Mouse (Mus musculus): ENCODE measurements around the gene Ccnb3. TPM values are rescaled to one million over a fixed set of nuclear protein-coding genes. Genes with fewer than 3 reads are reported as not detected.

Gene Ccnb3
- not detected in 2 replicates for polyA plus RNA-seq (2014; fragmentation: Nextera tagmentation; extraction: Ambion mirVana)

- Histone ChIP-seq H3K36me3 (ENCODE audit: insufficient read depth) (no peaks in the 10 kb centered on the region), H3K27ac (ENCODE audit: low read depth) (no peak within 1 kb of the TSS), H3K4me1 (ENCODE audit: insufficient read depth) (no peaks in the 10 kb centered on the region), H3K4me3 (ENCODE audit: low read depth, low read length) (no peak within 1 kb of the TSS), H3K4me2 (no peak within 1 kb of the TSS), H3K9me3 (ENCODE audit: low read depth, low read length) (no peaks in the 10 kb centered on the region), H3K27me3 (ENCODE audit: insufficient read depth, low read length) (no peaks in the 10 kb centered on the region), H3K9ac (no peak within 1 kb of the TSS)
- 93% methylated on average over 19 of the region's 19 CpGs for WGBS
- TF ChIP-seq CTCF (IDR thresholded peaks at IDR 0.05; ENCODE audit: low read depth): no peak
- no peak for ATAC-seq (ENCODE audit: insufficient read depth)
- no peak for DNase-seq
These were observed at the start of gene Ccnb3 for GRCm38 (mm10) chrX:7041519-7041918. TSS of gene Ccnb3 (minus strand) at chrX:7041619.

- TF ChIP-seq CTCF (IDR thresholded peaks at IDR 0.05; ENCODE audit: low read depth): no peak
- H3K27me3 ChIP-seq (ENCODE audit: insufficient read depth, low read length): no peaks in the 10 kb centered on the region
- H3K4me1 ChIP-seq (ENCODE audit: insufficient read depth): no peaks in the 10 kb centered on the region
- DNase-seq: no peak
- no peak for ATAC-seq (ENCODE audit: insufficient read depth)
- no peaks in the 10 kb centered on the region for H3K36me3 ChIP-seq (ENCODE audit: insufficient read depth)
- H3K4me2 ChIP-seq: no peak overlapping the region
- H3K9ac ChIP-seq: no peak overlapping the region
- no peak overlapping the region for H3K27ac ChIP-seq (ENCODE audit: low read depth)
- H3K9me3 ChIP-seq (ENCODE audit: low read depth, low read length): no peaks in the 10 kb centered on the region
- H3K4me3 ChIP-seq (ENCODE audit: low read depth, low read length): no peak overlapping the region
These were observed 48.9 kb upstream of the Ccnb3 start for GRCm38 (mm10) chrX:7090323-7090722.

GRCm38 (mm10) chrX:7085878-7086277 is 44.5 kb upstream of the Ccnb3 start:
- Histone ChIP-seq H3K27me3 (ENCODE audit: insufficient read depth, low read length) (no peaks in the 10 kb centered on the region), H3K4me1 (ENCODE audit: insufficient read depth) (no peaks in the 10 kb centered on the region), H3K27ac (ENCODE audit: low read depth) (no peak overlapping the region), H3K4me2 (no peak overlapping the region), H3K4me3 (ENCODE audit: low read depth, low read length) (no peak overlapping the region), H3K9me3 (ENCODE audit: low read depth, low read length) (no peaks in the 10 kb centered on the region), H3K36me3 (ENCODE audit: insufficient read depth) (no peaks in the 10 kb centered on the region), H3K9ac (no peak overlapping the region)
- no peak for DNase-seq
- TF ChIP-seq CTCF (IDR thresholded peaks at IDR 0.05; ENCODE audit: low read depth): no peak
- ATAC-seq (ENCODE audit: insufficient read depth): no peak
- 57% methylated on average over 1 of the region's 1 CpGs for WGBS

GRCm38 (mm10) chrX:7079820-7080429 is 38.5 kb upstream of the Ccnb3 start:
- Histone ChIP-seq H3K27ac (ENCODE audit: low read depth) (no peak overlapping the region), H3K27me3 (ENCODE audit: insufficient read depth, low read length) (no peaks in the 10 kb centered on the region), H3K9me3 (ENCODE audit: low read depth, low read length) (no peaks in the 10 kb centered on the region), H3K4me3 (ENCODE audit: low read depth, low read length) (no peak overlapping the region), H3K36me3 (ENCODE audit: insufficient read depth) (no peaks in the 10 kb centered on the region), H3K4me2 (no peak overlapping the region), H3K9ac (no peak overlapping the region), H3K4me1 (ENCODE audit: insufficient read depth) (no peaks in the 10 kb centered on the region)
- no peak for DNase-seq
- no peak for TF ChIP-seq CTCF (IDR thresholded peaks at IDR 0.05; ENCODE audit: low read depth)
- no peak for ATAC-seq (ENCODE audit: insufficient read depth)
- 64% methylated on average over 6 of the region's 6 CpGs for WGBS

- Histone ChIP-seq H3K4me1 (ENCODE audit: insufficient read depth) (no peaks in the 10 kb centered on the region), H3K36me3 (ENCODE audit: insufficient read depth) (no peaks in the 10 kb centered on the region), H3K27ac (ENCODE audit: low read depth) (no peak overlapping the region), H3K27me3 (ENCODE audit: insufficient read depth, low read length) (no peaks in the 10 kb centered on the region), H3K4me2 (no peak overlapping the region), H3K9me3 (ENCODE audit: low read depth, low read length) (no peaks in the 10 kb centered on the region), H3K9ac (no peak overlapping the region), H3K4me3 (ENCODE audit: low read depth, low read length) (no peak overlapping the region)
- ATAC-seq (ENCODE audit: insufficient read depth): no peak
- TF ChIP-seq CTCF (IDR thresholded peaks at IDR 0.05; ENCODE audit: low read depth): no peak
- no peak for DNase-seq
- WGBS: 69% methylated on average over 2 of the region's 2 CpGs
These were observed 26.6 kb upstream of the Ccnb3 start for GRCm38 (mm10) chrX:7068002-7068401.

- no peak for TF ChIP-seq CTCF (IDR thresholded peaks at IDR 0.05; ENCODE audit: low read depth)
- no peaks in the 10 kb centered on the region for H3K9me3 ChIP-seq (ENCODE audit: low read depth, low read length)
- H3K4me2 ChIP-seq: no peak within 1 kb of the TSS
- ATAC-seq (ENCODE audit: insufficient read depth) (no peak), DNase-seq (no peak)
- H3K9ac ChIP-seq: no peak within 1 kb of the TSS
- H3K4me3 ChIP-seq (ENCODE audit: low read depth, low read length): no peak within 1 kb of the TSS
- H3K27me3 ChIP-seq (ENCODE audit: insufficient read depth, low read length): no peaks in the 10 kb centered on the region
- no peaks in the 10 kb centered on the region for H3K4me1 ChIP-seq (ENCODE audit: insufficient read depth)
- WGBS: 97% methylated on average over 1 of the region's 1 CpGs
- no peaks in the 10 kb centered on the region for H3K36me3 ChIP-seq (ENCODE audit: insufficient read depth)
- no peak within 1 kb of the TSS for H3K27ac ChIP-seq (ENCODE audit: low read depth)
These were observed 25.8 kb upstream of the Ccnb3 start, which contains the start of gene Akap4 for GRCm38 (mm10) chrX:7067219-7067618. TSS of gene Akap4 (plus strand) at chrX:7067519.

GRCm38 (mm10) chrX:7064109-7064508 is 22.7 kb upstream of the Ccnb3 start:
- DNase-seq (no peak), ATAC-seq (ENCODE audit: insufficient read depth) (no peak)
- H3K4me2 ChIP-seq: no peak overlapping the region
- TF ChIP-seq CTCF (IDR thresholded peaks at IDR 0.05; ENCODE audit: low read depth): no peak
- no peaks in the 10 kb centered on the region for H3K9me3 ChIP-seq (ENCODE audit: low read depth, low read length)
- no peak overlapping the region for H3K4me3 ChIP-seq (ENCODE audit: low read depth, low read length)
- H3K4me1 ChIP-seq (ENCODE audit: insufficient read depth): no peaks in the 10 kb centered on the region
- no peak overlapping the region for H3K9ac ChIP-seq
- H3K27me3 ChIP-seq (ENCODE audit: insufficient read depth, low read length): no peaks in the 10 kb centered on the region
- no peaks in the 10 kb centered on the region for H3K36me3 ChIP-seq (ENCODE audit: insufficient read depth)
- H3K27ac ChIP-seq (ENCODE audit: low read depth): no peak overlapping the region

- 82% methylated on average over 2 of the region's 2 CpGs for WGBS
- H3K36me3 ChIP-seq (ENCODE audit: insufficient read depth): no peaks in the 10 kb centered on the region
- no peak for ATAC-seq (ENCODE audit: insufficient read depth)
- TF ChIP-seq CTCF (IDR thresholded peaks at IDR 0.05; ENCODE audit: low read depth): no peak
- H3K9ac ChIP-seq: no peak overlapping the region
- H3K4me2 ChIP-seq: no peak overlapping the region
- no peak overlapping the region for H3K27ac ChIP-seq (ENCODE audit: low read depth)
- no peaks in the 10 kb centered on the region for H3K4me1 ChIP-seq (ENCODE audit: insufficient read depth)
- no peaks in the 10 kb centered on the region for H3K9me3 ChIP-seq (ENCODE audit: low read depth, low read length)
- DNase-seq: no peak
- no peak overlapping the region for H3K4me3 ChIP-seq (ENCODE audit: low read depth, low read length)
- H3K27me3 ChIP-seq (ENCODE audit: insufficient read depth, low read length): no peaks in the 10 kb centered on the region
These were observed 16.2 kb upstream of the Ccnb3 start for GRCm38 (mm10) chrX:7057634-7058033.

All from lung, embryonic 14.5 days (tissue).